ENCODE assay signal across 8 mouse cellular contexts in the genomic region with DNA sequence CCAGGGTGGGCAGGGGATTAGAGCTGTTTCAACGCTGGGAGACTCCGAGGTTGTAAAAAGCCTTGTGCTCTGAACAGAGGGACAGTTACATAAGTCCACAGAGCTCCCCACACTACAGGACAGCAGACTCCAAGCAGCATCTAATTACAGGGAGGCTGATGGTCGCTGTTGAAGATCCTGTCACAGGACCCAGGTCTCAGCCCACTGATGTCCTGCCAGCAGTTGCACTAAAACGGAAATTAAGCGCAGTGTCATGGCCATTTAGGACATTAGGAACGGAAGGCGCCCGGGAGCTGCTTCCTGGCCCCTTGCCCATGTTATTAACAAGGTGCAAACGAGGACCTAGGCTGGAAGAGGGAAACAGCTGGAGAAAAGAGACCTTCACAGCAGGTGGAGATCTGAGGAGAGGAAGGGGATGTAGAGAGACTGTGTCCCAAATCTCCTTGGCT.
DNase-seq lines count a peak whose midpoint lies in the region; ATAC-seq and TF ChIP-seq lines count a peak whose summit lies in the region.

No protein-coding gene starts in this region.

- no peak overlapping the region for H3K4me3 ChIP-seq in forebrain, embryonic 14.5 days (ENCODE audit: low read depth, low read length)
- H3K4me3 ChIP-seq in forebrain, embryonic 12.5 days (replicated peaks) = no peak overlapping the region
- H3K4me3 ChIP-seq in limb, embryonic 14.5 days (replicated peaks; ENCODE audit: low read length) = no peak overlapping the region
- no peak overlapping the region for H3K4me3 ChIP-seq in stomach, embryonic 15.5 days (replicated peaks)

- H3K36me3 ChIP-seq in forebrain, embryonic 14.5 days (ENCODE audit: control insufficient read depth, insufficient read depth, low read length) = no peaks in the 10 kb centered on the region
- H3K36me3 ChIP-seq in forebrain, embryonic 12.5 days (replicated peaks) = no peaks in the 10 kb centered on the region
- H3K36me3 ChIP-seq in limb, embryonic 14.5 days (ENCODE audit: control insufficient read depth, insufficient read depth, low read length) = no peaks in the 10 kb centered on the region
- no peaks in the 10 kb centered on the region for H3K36me3 ChIP-seq in stomach, embryonic 15.5 days

- H3K9me3 ChIP-seq in forebrain, embryonic 14.5 days (replicated peaks; ENCODE audit: control insufficient read depth, low read length) = no peaks in the 10 kb centered on the region
- no peaks in the 10 kb centered on the region for H3K9me3 ChIP-seq in forebrain, embryonic 12.5 days
- H3K9me3 ChIP-seq in limb, embryonic 14.5 days (ENCODE audit: control insufficient read depth, low read length) = no peaks in the 10 kb centered on the region
- no peaks in the 10 kb centered on the region for H3K9me3 ChIP-seq in stomach, embryonic 15.5 days

- no peak overlapping the region for H3K4me2 ChIP-seq in forebrain, embryonic 14.5 days (ENCODE audit: low read length)
- H3K4me2 ChIP-seq in forebrain, embryonic 12.5 days = no peak overlapping the region
- H3K4me2 ChIP-seq in limb, embryonic 14.5 days (replicated peaks; ENCODE audit: low read depth, low read length, severe bottlenecking) = no peak overlapping the region
- no peak overlapping the region for H3K4me2 ChIP-seq in stomach, embryonic 15.5 days

- ATAC-seq in forebrain, embryonic 14.5 days = 0 out of 2 replicates have a peak, but pooled peaks have one; percentile 2
- no peak for ATAC-seq in forebrain, embryonic 12.5 days (ENCODE audit: low FRiP score)
- no peak for ATAC-seq in limb, embryonic 14.5 days (ENCODE audit: low FRiP score, low read depth)
- ATAC-seq in stomach, embryonic 15.5 days (ENCODE audit: insufficient read depth, low FRiP score, low read depth) = peak; percentile 27; the same call in 1 of the 2 replicates

- WGBS in forebrain, embryonic 14.5 days = 21% methylated on average over 9 of the region's 9 CpGs
- 45% methylated on average over 9 of the region's 9 CpGs for WGBS in forebrain, embryonic 12.5 days
- WGBS in limb, embryonic 14.5 days = 10% methylated on average over 9 of the region's 9 CpGs
- 24% methylated on average over 9 of the region's 9 CpGs for WGBS in stomach, embryonic 15.5 days

- peaks cover 24% of the 10 kb centered on the region; the same call in 1 of the 2 replicates for H3K4me1 ChIP-seq in forebrain, embryonic 14.5 days (ENCODE audit: control insufficient read depth, insufficient read depth, low read length)
- peaks cover 22% of the 10 kb centered on the region for H3K4me1 ChIP-seq in forebrain, embryonic 12.5 days
- H3K4me1 ChIP-seq in limb, embryonic 14.5 days (ENCODE audit: control insufficient read depth, insufficient read depth, low read length) = peaks cover 13% of the 10 kb centered on the region
- no peaks in the 10 kb centered on the region for H3K4me1 ChIP-seq in stomach, embryonic 15.5 days

- peak; percentile 60 for DNase-seq in forebrain, embryonic 14.5 days (ENCODE audit: low spot score)
- peak; percentile 53 to 70 for DNase-seq in adrenal gland, postnatal 36 days
- peak; percentile 22 to 24 for DNase-seq in gastrocnemius, postnatal 36 days
- peak; percentile 60 to 70 for DNase-seq in kidney, adult 8-10 months
- peak; percentile 67 for DNase-seq in limb, embryonic 14.5 days (ENCODE audit: low spot score)
- no peak for DNase-seq in adipocyte (ENCODE audit: low spot score)

- H3K27ac ChIP-seq in forebrain, embryonic 14.5 days (ENCODE audit: low read depth, low read length) = no peak overlapping the region
- H3K27ac ChIP-seq in forebrain, embryonic 12.5 days = no peak overlapping the region; the same call in 1 of the 2 replicates
- no peak overlapping the region for H3K27ac ChIP-seq in limb, embryonic 14.5 days (replicated peaks; ENCODE audit: low read depth, low read length)
- no peak overlapping the region for H3K27ac ChIP-seq in stomach, embryonic 15.5 days

- TF ChIP-seq POLR2A in limb, embryonic 14.5 days (IDR thresholded peaks at IDR 0.05; ENCODE audit: borderline replicate concordance, extremely low read depth, insufficient read depth, insufficient read length) = no peak

- 0 out of 2 replicates have a peak, but pooled peaks cover 3% of the 10 kb centered on the region for H3K27me3 ChIP-seq in forebrain, embryonic 14.5 days (replicated peaks; ENCODE audit: control insufficient read depth, insufficient read depth, low read length)
- peaks cover 27% of the 10 kb centered on the region for H3K27me3 ChIP-seq in forebrain, embryonic 12.5 days
- no peaks in the 10 kb centered on the region for H3K27me3 ChIP-seq in limb, embryonic 14.5 days (ENCODE audit: control insufficient read depth, insufficient read depth, low read length)
- H3K27me3 ChIP-seq in stomach, embryonic 15.5 days (replicated peaks) = no peaks in the 10 kb centered on the region

- H3K9ac ChIP-seq in forebrain, embryonic 14.5 days (ENCODE audit: low read length) = no peak overlapping the region
- H3K9ac ChIP-seq in forebrain, embryonic 12.5 days = no peak overlapping the region
- H3K9ac ChIP-seq in limb, embryonic 14.5 days (ENCODE audit: low read depth, low read length, severe bottlenecking) = no peak overlapping the region
- H3K9ac ChIP-seq in stomach, embryonic 15.5 days = no peak overlapping the region

- intact Hi-C loops in gastrocnemius, postnatal 36 days (cut with DNase I) = no loop called here

Comparison
In these comparisons a context has a peak if more than half of its experiments do, and no peak if none do; other contexts are left out.
1. ATAC-seq: peak in forebrain, embryonic 14.5 days (single experiment) and stomach, embryonic 15.5 days (single experiment); none in forebrain, embryonic 12.5 days (single experiment) and limb, embryonic 14.5 days (single experiment).